Mouse (Mus musculus) liver, adult 2 months (tissue): ENCODE data around the gene Gm26602.

ENCODE experiments used
- CTCF ChIP-seq: fragments of 200-500 bp; IDR thresholded peaks from 2 replicates; pipeline ENCODE4 v1.5.1; 2011; ENCODE audit warnings: low read depth, low read length, control low read depth
- POLR2A ChIP-seq: fragments of 200-500 bp; IDR thresholded peaks from 2 replicates; pipeline ENCODE4 v1.6.1; 2011; ENCODE audit warnings: low read length, control low read depth; ENCODE audit not compliant: insufficient read depth; ENCODE audit errors: extremely low read depth

DNA sequence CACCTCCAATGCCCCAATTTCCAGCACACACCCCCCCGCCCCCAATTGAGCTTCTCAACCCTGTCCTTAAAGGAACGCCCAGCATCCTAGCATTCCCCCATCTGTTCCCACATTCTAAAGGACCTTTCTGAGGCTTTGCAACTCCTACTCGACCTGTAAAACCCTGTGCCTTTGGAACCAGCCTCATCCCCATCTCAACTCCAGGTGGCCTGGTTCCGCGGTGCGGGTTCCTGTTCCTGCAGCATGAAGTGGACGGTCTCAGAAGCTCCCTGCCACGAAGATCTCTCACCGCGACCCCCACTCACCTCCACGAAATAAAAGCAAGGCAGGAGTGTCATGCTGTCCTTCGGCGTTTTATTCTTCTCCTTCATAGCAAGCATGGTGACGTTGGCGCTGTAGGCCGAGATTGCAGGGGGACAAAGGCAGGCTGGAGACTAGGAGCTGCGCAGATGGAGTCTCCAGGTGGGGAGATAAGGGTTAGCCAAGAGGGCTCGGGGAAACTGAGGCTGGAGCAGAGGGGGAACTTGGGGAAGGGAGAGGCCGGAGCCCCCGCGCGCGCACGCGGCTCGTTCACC lies 36.9 kb upstream of the Gm26602 start:
- no peak for TF ChIP-seq CTCF
- no peak for TF ChIP-seq POLR2A
